Mouse (Mus musculus) liver, embryonic 14.5 days (tissue): ENCODE measurements around the gene Col4a2.

ENCODE experiments used
- CTCF ChIP-seq: IDR thresholded peaks from 2 replicates; pipeline ENCODE4 v1.5.1; 2016; ENCODE audit warnings: antibody characterized with exemption, low read depth, control low read depth
- EP300 ChIP-seq: IDR thresholded peaks from 2 replicates; pipeline ENCODE4 v1.6.1; 2016; ENCODE audit warnings: antibody characterized with exemption, low read depth

DNA sequence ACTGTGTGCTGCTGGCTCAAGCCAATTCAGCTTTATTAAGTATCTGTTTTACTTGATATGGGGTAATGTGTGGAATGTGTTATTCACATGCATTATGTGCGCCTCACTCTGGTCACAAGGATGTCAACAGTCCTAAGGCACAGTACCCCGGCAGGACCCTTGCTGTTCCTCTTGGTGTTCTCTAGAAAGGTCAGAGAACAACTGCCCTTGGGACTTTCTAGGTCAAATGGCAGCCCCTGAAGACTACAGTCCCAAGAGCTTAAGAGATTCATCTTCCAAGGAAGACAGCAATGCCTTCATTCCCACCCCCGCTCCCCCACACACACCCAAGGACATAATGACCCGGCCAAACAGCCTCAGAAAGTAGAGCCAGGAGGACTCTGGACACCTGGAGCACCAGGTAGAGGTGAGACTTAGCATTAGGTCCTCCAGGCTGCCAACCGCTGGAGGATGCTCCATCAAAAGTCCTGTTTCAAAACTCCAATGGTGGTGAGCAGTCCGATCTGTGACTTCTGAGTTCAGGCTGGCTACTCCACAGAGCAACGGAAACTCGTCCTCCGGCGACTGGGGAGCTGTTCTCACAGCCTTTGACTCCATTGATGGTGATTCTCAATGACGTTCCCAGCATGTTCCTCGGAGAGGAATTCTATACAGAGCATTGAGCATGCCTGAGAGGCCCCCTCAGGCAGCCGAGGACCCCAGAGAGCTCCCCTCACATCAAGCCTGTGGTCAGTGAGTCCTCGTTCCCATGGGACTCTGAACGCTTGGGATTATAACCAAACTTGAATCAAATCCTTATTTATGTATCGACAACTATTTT is 65.0 kb downstream of the Col4a2 start:
- no peak for TF ChIP-seq CTCF
- TF ChIP-seq EP300 = no peak
